Mouse (Mus musculus) lung, postnatal 0 days (tissue): ENCODE results near the gene Mapk1ip1. TPM values are rescaled to one million over a fixed set of nuclear protein-coding genes. Genes with fewer than 3 reads are reported as not detected.
A peak's percentile ranks its signal among the peaks of the same experiment; 100 is the strongest.

ENCODE experiments used
- ATAC-seq: fragments of 200-750 bp; cut with Nextera tagmentation; 2 replicates; pipeline ENCODE4 v1.8.0; 2017; ENCODE audit warnings: moderate library complexity
- DNase-seq: peaks from one replicate; pipeline ENCODE4 v3.0.0-alpha.2; 2016; ENCODE audit warnings: low spot score
- H3K27ac ChIP-seq: fragments of 300-500 bp; sonication (generic); 2 replicates; pipeline ENCODE4 v1.5.1; 2014; ENCODE audit warnings: antibody characterized with exemption, mild to moderate bottlenecking, low read length, mixed read lengths
- H3K27me3 ChIP-seq: fragments of 300-500 bp; sonication (generic); replicated peaks from 2 replicates; pipeline ENCODE4 v1.6.1; 2014; ENCODE audit warnings: low read length, mixed read lengths; ENCODE audit not compliant: insufficient read depth
- H3K36me3 ChIP-seq: fragments of 300-500 bp; sonication (generic); 2 replicates; pipeline ENCODE4 v1.6.1; 2014; ENCODE audit warnings: low read length, mixed read lengths; ENCODE audit not compliant: insufficient read depth
- H3K4me1 ChIP-seq: fragments of 300-500 bp; sonication (generic); 2 replicates; pipeline ENCODE4 v1.6.1; 2014; ENCODE audit warnings: antibody characterized with exemption, low read depth, low read length, mixed read lengths; ENCODE audit not compliant: insufficient read depth
- H3K4me2 ChIP-seq: fragments of 300-500 bp; sonication (generic); replicated peaks from 2 replicates; pipeline ENCODE4 v1.6.1; 2014; ENCODE audit warnings: low read depth, mild to moderate bottlenecking, low read length, moderate library complexity, mixed read lengths
- H3K4me3 ChIP-seq: fragments of 300-500 bp; sonication (generic); 2 replicates; pipeline ENCODE4 v1.5.1; 2014; ENCODE audit warnings: low read depth, low read length
- H3K9ac ChIP-seq: fragments of 300-500 bp; sonication (generic); replicated peaks from 2 replicates; pipeline ENCODE4 v1.6.1; 2014; ENCODE audit warnings: low read depth, mild to moderate bottlenecking
- H3K9me3 ChIP-seq: fragments of 300-500 bp; sonication (generic); 2 replicates; pipeline ENCODE4 v1.6.1; 2016; ENCODE audit warnings: low read length, mixed read lengths
- CTCF ChIP-seq: IDR thresholded peaks from 2 replicates; pipeline ENCODE4 v1.5.1; 2016; ENCODE audit warnings: antibody characterized with exemption, mild to moderate bottlenecking
- EP300 ChIP-seq: IDR thresholded peaks from 2 replicates; pipeline ENCODE4 v1.6.1; 2016; ENCODE audit warnings: antibody characterized with exemption, mild to moderate bottlenecking, control low read depth
- WGBS: fragments of 180-500 bp; shearing (Covaris S2); extraction: QIAGEN DNeasy Blood & Tissue Kit; methylation state at CpG from one replicate; pipeline ENCODE4 v1.1.7; 2014; 5-methylcytosine and 5-hydroxymethylcytosine counted together
- polyA plus RNA-seq: library from polyadenylated mRNA; unstranded; fragments of >200 nt; fragmentation: Nextera tagmentation; extraction: Ambion mirVana; gene quantifications from 2 replicates; pipeline ENCODE4 v1.2.1, GENCODE M21; 2015

The Mapk1ip1 gene
- polyA plus RNA-seq, 1 experiment from 2014 or later: 15.0 TPM

DNA sequence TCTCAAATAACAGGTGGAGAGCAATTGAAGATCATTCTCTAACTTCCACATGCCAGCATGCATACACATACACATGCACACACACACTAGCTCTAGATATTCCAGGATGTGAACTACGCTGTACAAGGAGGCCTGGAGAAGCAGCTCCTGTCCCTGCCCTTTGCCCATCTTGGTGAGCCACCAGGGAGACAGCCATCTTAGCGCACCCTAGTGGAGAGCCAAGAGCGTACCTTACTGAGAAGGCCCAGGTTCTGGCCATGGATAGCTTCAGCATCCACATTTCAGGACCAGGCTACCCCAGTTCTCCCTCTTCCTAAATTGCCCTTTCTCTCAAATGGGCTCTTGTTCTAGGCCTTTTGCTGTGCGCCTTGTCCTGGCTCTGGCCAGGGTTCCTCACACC lies 27.8 kb downstream of the Mapk1ip1 start:
- H3K9ac ChIP-seq: no peak overlapping the region
- no peak overlapping the region for H3K4me3 ChIP-seq
- H3K9me3 ChIP-seq: no peaks in the 10 kb centered on the region
- 65% methylated on average over 4 of the region's 4 CpGs for WGBS
- H3K27me3 ChIP-seq: no peaks in the 10 kb centered on the region
- no peak overlapping the region for H3K27ac ChIP-seq
- DNase-seq (no peak), ATAC-seq (no peak)
- no peaks in the 10 kb centered on the region for H3K36me3 ChIP-seq
- TF ChIP-seq EP300 (no peak), CTCF (peak; percentile 43)
- H3K4me1 ChIP-seq: no peaks in the 10 kb centered on the region
- no peak overlapping the region for H3K4me2 ChIP-seq

GRCm38 (mm10) chr7:138813213-138813875 lies 32.7 kb downstream of the Mapk1ip1 start:
- ATAC-seq (no peak), DNase-seq (no peak)
- Histone ChIP-seq H3K4me3 (no peak overlapping the region), H3K4me2 (no peak overlapping the region), H3K4me1 (no peaks in the 10 kb centered on the region), H3K9me3 (no peaks in the 10 kb centered on the region), H3K27me3 (no peaks in the 10 kb centered on the region), H3K9ac (no peak overlapping the region), H3K27ac (no peak overlapping the region), H3K36me3 (no peaks in the 10 kb centered on the region)
- TF ChIP-seq EP300 (no peak), CTCF (no peak)
- 63% methylated on average over 11 of the region's 11 CpGs for WGBS

GRCm38 (mm10) chr7:138807146-138807545 lies 38.9 kb downstream of the Mapk1ip1 start:
- H3K9me3 ChIP-seq: no peaks in the 10 kb centered on the region
- 82% methylated on average over 3 of the region's 3 CpGs for WGBS
- ATAC-seq: no peak
- no peaks in the 10 kb centered on the region for H3K36me3 ChIP-seq
- H3K27me3 ChIP-seq: no peaks in the 10 kb centered on the region
- no peak for TF ChIP-seq CTCF
- no peak for TF ChIP-seq EP300
- DNase-seq: no peak
- H3K9ac ChIP-seq: no peak overlapping the region
- no peaks in the 10 kb centered on the region for H3K4me1 ChIP-seq
- no peak overlapping the region for H3K27ac ChIP-seq
- H3K4me2 ChIP-seq: no peak overlapping the region
- no peak overlapping the region for H3K4me3 ChIP-seq

- H3K4me1 ChIP-seq: no peaks in the 10 kb centered on the region
These were observed 42.7 kb downstream of the Mapk1ip1 start for GRCm38 (mm10) chr7:138803386-138803785.

GRCm38 (mm10) chr7:138788109-138788508 lies 58.0 kb downstream of the Mapk1ip1 start:
- no peak overlapping the region for H3K4me2 ChIP-seq
- DNase-seq: no peak
- no peak overlapping the region for H3K4me3 ChIP-seq
- 61% methylated on average over 5 of the region's 5 CpGs for WGBS
- no peak overlapping the region for H3K27ac ChIP-seq
- H3K36me3 ChIP-seq: no peaks in the 10 kb centered on the region
- no peak for TF ChIP-seq CTCF
- H3K9me3 ChIP-seq: no peaks in the 10 kb centered on the region
- no peak overlapping the region for H3K9ac ChIP-seq
- no peaks in the 10 kb centered on the region for H3K27me3 ChIP-seq
- H3K4me1 ChIP-seq: no peaks in the 10 kb centered on the region
- ATAC-seq: no peak

More at GRCm38 (mm10) chr7:138803386-138803785, 42.7 kb downstream of the Mapk1ip1 start:
- TF ChIP-seq CTCF: no peak
- TF ChIP-seq EP300: no peak
- 10% methylated on average over 4 of the region's 4 CpGs for WGBS
- ATAC-seq (no peak), DNase-seq (no peak)
- Histone ChIP-seq H3K9me3 (no peaks in the 10 kb centered on the region), H3K9ac (no peak overlapping the region), H3K27me3 (no peaks in the 10 kb centered on the region), H3K4me2 (no peak overlapping the region), H3K36me3 (no peaks in the 10 kb centered on the region), H3K4me3 (no peak overlapping the region), H3K27ac (no peak overlapping the region)

Other genes with a start within 250 kb of the Mapk1ip1 start
- gene Ppp2r2d, start 194 bp downstream of the Mapk1ip1 start, polyA plus RNA-seq: 28.0 and 29.5 TPM in 2 replicates
- gene Bnip3, start 63.2 kb upstream of the Mapk1ip1 start, polyA plus RNA-seq: 117 and 141 TPM in 2 replicates
- not detected in 2 replicates for gene Jakmip3, start 94.5 kb upstream of the Mapk1ip1 start, polyA plus RNA-seq
- 0.54 and 1.1 TPM in 2 replicates for gene Dpysl4, start 239.7 kb upstream of the Mapk1ip1 start, polyA plus RNA-seq